Mouse (Mus musculus) ES-E14 (cell line): ENCODE results near the gene Stpg1.

ENCODE experiments used
- HCFC1 ChIP-seq: IDR thresholded peaks from 2 replicates; pipeline ENCODE4 v1.6.1; 2012; ENCODE audit warnings: low read length, inconsistent platforms, borderline replicate concordance; ENCODE audit not compliant: insufficient read depth
- ZC3H11A ChIP-seq: IDR thresholded peaks from 2 replicates; pipeline ENCODE4 v1.6.1; 2012; ENCODE audit warnings: low read depth, mild to moderate bottlenecking, inconsistent platforms, low read length, borderline replicate concordance

- TF ChIP-seq HCFC1 (no peak), ZC3H11A (no peak)
These were observed 5.2 kb downstream of the Stpg1 start for GRCm38 (mm10) chr4:135499831-135500230.
